Mouse (Mus musculus) heart, adult 11 months (tissue): Measurements from ENCODE around the gene Ralgapa2.
A peak's percentile ranks its signal among the peaks of the same experiment; 100 is the strongest.

Source experiments
- DNase-seq: peaks from one replicate; pipeline ENCODE4 v3.0.0; 2022

Gene Ralgapa2

DNA sequence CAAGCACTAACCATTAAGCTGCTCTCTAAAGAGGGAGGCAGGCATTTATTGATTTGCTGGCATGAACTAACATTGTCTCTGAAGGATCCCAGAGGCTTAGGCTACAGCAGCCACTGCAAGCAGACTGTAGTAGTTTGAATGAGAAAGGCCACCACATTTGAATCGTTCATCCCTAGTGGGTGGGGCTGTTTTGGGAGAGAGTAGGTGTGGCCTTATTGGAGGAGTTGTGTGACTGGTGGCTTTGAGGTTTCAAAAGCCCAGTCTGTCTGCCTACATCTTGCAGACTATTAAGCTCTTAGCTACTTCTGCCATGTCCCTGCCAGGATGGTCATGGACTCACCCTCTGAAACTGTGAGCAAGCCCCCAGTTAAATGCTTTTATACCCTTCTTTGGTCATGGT is 15.1 kb downstream of the Ralgapa2 start:
- peak; percentile 71 for DNase-seq

DNA sequence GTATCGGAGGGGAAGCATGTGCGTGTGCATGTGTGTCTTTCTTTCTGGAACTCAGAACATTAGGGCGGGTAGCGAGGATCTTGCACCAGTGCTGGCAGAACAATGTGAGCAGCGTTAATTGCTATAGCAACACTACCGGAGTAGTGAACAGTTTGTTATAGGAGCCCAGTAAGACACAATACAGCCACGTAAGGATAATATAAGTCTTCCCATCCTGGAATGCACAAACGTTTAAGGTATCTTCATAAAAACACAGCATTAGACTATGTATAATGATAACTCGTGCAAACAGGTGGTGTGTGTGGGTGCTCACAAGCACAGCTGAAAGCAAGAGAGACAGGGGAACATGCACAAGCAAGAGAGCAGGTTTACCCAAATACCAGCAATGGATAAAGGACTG is 16.4 kb downstream of the Ralgapa2 start:
- no peak for DNase-seq

DNA sequence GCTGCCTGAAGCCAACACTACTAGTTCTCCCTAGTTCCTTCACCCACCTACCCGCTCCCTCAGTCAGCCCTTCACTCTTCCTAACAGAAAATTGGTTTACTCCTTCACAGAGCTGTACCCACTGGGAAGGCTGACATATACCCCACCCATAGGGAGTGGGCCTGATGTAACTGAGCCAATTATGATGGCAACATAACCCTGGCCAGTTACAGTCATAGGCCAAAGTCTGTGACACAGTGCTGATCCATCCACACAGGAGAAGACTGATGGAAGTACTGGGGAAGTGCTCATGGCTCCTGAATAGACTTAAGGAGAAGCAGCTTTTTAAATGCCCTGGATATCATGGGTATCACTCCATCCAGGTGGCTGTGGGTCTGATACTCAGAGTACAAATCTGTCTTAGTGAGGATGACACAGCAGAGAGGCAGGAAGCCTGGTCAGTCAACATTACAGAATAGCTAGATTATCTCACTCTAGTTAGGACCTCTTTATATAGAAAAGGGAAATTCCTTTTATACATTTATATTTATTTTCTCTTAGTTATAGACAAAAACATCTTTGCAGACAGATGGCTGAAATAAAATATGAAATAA is 18.7 kb downstream of the Ralgapa2 start:
- peak; percentile 74 for DNase-seq

DNA sequence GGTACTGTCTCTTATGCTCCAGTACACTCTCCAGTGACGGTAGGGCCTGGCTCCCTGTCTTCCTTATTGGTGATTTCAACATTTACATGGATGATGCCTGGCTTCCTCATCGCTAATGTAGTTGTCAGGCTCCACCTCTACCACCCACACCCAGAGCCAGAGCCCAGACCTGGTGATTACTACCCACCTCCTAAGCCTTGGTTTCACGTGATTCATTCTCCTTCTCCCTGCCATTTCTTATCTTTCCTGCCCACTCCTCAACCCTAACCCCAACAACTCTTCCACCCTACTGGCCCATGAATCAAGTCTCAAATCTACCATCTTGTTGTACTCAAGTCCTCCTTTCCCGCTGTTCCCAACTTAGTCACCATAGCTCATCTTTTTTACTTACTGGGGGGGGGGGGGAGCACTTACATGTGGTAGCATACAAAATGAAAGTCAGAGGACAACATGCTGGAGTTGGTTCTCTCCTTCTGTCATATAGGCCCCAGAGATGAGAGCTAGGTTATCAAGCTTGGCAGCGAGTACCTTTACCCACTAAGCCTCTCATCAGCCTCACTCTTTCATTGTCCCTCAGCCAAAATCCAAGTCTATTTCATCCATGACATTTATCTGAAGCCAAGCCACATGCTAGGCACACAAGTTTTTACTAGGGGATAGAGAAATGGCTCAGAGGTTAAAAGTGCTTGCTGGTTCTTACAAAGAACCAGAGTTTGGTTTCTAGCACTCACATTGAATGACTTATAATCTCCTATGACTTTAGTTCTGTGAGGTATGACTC is 20.1 kb downstream of the Ralgapa2 start:
- peak; percentile 74 for DNase-seq

DNA sequence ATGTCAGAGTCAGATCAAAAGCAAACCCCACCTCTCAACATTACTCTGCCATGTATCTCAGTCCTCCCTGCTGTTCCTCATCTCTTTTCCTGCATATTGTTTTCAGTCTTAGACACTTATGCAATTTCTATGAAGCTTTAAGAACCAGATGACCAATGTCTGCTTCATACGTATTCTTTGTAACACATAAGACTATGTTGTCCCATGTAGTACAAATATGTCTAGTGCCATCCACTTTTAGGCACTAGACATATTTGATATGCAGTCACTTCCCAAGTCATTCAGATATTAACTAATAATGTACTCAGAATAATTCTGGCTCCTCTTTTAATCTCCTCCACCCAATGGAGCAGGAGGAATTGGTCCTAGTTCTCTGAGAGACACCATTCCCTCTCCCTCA is 21.2 kb downstream of the Ralgapa2 start:
- DNase-seq: no peak

DNA sequence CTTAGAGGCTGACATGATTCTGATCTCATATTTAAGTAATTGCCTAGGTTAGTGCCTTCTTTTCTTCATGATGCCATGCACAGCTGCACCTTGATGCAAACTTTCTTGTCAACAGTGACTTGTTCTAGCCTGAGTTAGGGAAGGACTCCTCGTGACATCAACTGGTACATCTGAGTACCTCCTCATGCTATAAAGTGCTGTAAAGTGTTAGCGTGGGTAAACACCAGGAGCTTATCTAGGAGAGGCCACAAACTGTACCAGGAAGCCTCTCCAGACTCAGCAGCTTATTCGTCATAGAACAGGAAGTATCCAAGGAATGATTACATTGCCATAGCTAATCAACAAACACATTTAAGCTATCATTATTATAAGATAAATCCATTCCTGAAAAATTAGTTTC is 23.9 kb downstream of the Ralgapa2 start:
- DNase-seq: peak; percentile 64

DNA sequence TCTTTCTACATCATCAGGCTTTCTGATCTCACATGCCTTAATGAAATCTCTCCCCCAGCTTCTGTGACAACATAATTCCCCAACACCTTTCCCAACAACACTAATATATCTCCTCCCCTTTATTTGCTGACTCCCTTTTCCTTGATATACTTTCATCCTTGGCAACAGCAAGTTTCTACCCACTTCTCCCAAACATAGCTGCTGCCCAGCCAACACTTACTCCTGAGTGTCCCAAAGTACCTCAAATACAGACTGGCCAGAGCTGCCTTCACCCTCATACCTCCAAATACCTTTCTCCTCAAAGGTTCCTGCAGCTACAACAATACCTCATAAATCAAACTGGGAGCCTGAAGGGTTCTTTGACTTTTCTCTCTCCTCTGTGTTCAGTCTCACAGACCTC is 29.3 kb downstream of the Ralgapa2 start:
- DNase-seq: peak; percentile 69

DNA sequence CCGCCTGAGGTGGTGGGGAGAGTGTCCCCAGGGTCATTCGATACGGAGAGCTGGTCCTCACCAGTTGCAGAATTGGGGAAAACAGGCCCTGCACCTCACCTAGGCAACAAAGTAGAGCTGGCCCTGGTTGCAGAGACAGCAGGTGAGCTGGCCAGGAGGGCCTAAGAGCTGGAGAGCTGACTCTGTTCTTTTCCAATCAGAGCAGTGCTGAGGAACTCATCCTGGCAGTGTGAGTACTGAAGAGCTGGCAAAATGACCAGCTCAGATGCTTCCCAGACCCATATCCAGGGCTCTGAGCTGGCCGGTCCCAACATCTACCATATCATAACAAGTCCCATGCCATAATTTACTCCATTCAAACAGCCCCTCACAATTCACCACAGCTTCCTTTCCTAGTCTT is 34.7 kb downstream of the Ralgapa2 start:
- peak; percentile 78 for DNase-seq

DNA sequence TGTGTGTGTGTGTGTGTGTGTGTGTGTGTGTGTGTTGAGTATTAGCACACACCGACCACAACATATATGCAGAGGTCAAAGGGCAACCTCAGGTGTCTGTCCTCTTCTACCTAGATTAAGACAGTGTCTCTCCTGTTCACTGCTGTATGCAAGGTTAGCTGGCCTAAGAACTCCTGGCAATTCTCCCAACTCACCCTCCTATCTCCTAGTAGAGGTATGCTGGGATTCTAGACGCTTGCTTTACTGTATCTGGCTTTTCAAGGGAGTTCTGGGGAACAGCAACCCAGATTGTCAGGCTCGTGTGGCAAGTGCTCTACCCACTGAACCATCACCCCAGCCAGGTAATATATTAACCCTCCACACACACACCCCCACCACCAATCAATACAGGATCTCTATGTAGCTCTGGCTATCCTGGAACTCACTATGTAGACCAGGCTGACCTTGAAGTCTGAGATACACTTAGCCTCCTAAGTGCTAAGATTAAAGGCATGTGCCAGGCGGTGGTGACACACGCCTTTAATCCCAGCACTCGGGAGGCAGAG is 35.6 kb downstream of the Ralgapa2 start:
- DNase-seq: peak; percentile 76

DNA sequence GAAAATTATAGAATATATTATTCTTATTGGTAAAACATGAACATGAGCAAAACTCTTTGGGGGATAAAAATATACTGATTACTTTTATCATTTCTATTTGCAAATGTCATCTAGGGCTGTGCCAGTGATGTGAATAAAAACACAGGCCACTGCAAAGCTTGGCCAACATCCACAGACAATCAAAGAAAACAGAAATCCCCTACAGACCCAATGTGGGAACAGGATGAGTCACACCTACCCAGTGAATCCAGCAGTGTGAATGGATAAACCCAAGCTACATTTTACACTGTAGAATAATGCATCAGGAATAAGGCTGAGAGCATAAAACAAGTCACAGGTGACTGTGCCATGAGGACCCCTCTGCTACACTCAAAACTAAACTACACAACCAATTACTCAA is 36.1 kb downstream of the Ralgapa2 start:
- peak; percentile 44 for DNase-seq

DNA sequence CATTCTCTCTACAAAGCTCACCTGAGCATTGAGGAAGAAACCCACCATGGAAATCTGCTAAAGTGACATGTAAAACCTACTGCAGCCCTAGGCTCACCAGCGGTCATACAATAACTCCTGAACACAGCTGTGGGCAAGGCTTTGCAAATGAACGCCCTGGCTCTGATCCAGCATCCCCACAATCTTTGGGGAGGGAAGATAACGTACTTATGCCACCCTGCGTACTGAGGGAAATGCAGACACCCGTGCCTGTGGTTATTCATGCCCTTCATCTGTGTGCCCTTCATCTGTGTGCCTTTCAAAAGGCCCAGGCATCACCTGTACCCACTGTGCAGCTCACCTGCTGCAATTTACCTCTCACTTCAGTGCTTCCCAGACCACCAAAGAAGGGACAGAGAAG is 41.2 kb downstream of the Ralgapa2 start:
- DNase-seq: peak; percentile 88

DNA sequence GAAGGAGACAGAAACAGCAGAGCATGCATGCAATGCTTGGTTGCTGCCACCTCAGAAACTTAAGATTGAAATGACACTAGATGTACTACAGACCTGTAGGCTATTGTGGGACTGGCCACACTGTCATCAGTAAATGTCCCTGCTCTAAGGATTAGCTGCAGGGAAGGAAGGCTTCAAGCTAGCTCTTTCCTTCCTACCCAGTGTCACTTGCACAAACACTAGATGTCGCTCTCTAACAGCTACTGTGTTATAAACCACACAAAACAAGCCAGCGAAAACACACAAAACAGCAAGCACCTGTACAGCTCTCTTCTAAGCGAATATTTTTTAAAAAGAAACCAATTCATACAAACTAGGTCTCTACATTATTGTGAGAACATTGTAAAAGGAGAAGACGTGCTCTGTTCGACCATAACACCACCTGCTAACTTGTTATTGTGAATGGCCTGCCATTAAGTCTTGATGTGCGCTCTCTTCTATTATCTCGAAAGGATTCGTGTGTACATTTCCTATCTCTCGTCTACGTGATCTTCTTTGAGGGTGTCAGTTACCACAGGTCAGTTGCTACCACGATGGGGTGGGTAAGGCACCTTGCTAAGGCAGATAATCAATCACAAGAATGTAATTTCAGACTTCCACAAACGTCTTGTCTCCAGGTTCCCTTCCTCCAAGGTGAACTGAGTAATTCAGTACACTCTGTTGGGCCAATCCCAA is 42.3 kb downstream of the Ralgapa2 start:
- DNase-seq: peak; percentile 55

DNA sequence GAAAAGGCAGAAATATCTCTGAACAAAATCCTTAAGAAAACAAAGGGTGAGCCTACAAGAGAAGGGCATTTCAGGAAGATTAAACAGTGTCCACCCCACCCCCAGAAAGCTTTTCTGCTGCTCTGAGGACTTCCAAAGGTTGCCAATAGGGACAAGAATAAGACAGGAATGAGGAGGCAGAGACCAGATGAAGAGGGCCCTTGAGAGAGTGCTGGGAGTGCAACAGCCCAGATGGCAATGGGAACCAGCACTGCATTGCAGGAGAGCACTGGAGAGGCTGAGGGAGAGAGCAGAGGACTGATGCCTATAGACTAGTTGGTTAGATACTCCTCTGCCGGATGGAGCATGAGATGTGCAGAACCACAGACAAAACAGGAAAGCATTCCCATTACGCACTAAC is 43.2 kb downstream of the Ralgapa2 start:
- peak; percentile 80 for DNase-seq

DNA sequence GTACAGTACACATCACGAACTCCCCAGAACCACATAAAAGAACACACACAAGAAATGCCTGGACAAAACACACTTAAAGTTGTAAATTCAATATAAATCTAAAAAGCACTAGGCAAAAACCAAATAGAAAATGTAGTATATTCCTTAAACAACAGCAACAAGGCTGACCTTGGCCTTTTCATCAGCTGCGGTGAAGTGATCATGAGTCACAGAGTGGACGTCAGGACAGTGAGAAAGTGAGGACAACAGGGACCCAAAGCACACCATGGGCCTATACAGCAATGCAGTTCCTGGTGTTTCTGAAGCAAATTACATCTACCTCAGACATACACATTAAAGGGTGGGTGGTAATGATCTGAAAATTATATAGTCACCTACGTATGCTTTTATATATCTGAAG is 44.1 kb downstream of the Ralgapa2 start:
- DNase-seq: peak; percentile 12

DNA sequence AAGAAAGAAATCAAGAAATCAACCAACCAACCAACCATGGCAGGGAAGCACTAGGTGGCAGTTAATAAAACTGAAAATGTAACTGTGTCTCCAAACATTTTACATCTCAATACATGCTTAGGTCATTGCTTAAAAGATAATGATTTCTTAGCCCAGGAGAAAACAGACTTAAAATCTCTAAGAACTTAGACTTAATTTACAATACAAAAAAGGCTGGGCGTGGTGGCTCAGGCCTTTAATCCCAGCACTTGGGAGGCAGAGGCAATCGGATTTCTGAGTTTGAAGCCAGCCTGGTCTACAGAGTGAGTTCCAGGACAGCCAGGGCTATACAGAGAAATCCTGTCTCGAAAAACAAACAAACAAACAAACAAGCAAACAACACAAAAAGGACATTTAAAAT is 45.3 kb downstream of the Ralgapa2 start:
- peak; percentile 31 for DNase-seq

DNA sequence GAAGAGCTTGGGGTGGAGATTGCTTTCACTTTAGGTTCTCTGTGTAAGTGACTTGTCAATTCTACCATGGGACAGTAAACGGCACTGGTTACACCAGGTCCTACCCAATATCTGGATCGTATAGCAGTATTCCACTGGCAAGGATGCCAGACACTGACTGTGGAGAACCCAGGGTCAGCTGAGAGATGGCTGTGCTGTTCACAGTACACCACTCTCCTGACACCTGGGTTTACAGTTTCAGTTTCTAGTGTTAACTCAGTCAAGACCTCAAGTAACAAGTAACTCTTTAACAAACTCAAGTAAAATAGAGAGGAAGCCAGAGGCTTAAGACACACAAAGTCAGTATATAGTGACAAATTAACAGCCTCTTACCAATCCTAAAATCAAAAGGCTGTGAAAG is 54.6 kb downstream of the Ralgapa2 start:
- DNase-seq: peak; percentile 12

DNA sequence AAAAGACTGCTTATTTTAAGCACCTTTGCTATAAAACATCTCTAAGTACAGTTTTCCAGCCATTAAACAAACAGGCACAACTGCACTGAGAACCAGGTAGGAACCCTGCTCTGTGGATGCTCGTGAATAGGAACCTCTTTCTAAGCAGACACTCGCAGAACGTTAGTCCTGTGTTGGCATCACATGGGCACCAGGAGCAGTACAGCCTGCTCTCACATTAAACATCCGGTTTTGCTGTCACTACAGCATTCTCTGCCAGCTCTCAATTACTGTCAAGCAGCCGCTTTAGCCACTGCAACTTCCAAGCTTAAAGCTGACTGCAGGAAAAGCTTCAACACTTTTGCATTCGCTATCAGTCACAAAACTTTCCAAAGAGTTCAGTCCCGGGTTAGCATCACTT is 55.5 kb downstream of the Ralgapa2 start:
- peak; percentile 69 for DNase-seq

DNA sequence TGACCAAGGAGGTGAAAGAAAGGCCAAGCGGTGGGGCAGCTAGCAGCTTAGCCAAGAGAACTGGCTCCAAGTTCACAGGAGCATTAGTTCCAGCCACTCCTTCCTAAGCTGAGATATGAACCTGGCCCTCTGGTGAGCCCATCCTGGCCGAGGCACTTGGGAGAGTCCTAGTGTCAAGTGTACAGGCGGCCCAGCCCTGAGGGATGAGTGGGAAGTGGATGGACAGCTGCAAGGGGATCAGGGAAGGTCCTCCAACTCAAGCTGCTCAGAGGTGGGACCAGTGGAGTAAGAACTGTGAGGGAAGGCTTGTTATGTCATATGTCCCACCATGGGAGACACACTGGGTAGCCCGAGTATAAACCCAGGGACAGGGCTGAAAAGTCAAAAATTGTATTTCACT is 56.1 kb downstream of the Ralgapa2 start:
- DNase-seq: peak; percentile 85

DNA sequence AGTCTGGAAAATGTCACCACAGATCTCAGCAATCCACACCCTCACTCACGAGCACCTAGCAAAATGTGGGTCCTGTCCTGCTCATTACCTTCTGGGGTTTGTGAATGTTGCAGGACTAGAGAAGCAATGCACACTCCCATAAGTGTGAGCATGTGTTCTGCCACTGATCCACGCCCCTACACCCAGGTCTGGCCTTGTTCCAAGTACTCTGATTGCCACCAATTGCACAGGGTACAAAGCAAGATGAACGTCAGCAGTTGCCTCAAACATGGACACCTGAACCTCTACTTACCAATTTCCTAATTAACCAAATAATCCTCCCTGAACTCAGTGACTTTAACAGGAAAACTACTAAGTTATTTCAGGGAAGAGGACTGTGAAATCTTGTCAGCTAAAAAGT is 68.1 kb downstream of the Ralgapa2 start:
- DNase-seq: no peak

DNA sequence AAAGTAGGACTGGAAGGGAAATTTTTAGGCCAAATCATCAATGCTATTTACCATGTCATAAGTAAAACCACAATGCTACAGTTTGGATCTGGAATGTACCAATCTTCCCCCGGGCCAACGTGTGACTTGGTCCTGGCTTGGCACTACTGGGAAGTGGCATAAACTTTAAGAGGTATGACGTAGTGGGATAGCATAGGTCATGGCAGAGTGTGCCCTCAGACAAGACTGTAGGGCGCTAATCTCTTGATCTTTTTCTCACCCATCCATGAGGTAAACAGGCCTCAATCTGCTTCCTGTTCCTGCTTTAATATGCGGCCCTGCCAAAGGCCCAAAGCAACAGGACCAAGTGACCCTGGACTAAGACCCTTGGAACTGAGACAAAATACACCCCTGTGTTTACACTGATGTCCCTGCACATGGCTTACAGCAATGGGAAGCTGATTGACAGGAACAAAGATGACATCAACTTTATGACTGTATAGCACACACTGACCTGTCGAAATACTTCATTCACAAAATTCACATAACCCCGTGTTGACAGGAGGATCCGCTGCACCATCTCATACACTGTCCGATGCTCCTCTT is 68.8 kb downstream of the Ralgapa2 start:
- DNase-seq: no peak

DNA sequence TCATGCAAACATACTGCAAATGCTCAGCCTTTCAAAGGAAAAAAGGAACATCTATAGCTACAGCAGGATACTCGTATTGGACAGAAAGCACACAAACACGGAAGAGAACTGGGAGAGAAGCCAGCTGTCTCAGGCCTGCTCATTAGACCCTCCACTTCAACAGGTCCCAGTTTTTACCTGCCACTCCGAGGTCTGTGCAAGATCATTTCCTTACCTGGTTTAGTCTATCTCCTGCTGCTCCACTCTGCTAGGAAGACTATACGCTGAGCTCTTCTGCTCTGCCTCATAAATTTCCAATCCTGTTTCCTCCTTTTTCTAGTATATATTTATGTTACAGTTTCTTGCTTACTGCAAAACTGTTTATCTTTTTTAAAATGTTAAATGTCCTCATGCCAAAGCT is 70.4 kb downstream of the Ralgapa2 start:
- DNase-seq: no peak

DNA sequence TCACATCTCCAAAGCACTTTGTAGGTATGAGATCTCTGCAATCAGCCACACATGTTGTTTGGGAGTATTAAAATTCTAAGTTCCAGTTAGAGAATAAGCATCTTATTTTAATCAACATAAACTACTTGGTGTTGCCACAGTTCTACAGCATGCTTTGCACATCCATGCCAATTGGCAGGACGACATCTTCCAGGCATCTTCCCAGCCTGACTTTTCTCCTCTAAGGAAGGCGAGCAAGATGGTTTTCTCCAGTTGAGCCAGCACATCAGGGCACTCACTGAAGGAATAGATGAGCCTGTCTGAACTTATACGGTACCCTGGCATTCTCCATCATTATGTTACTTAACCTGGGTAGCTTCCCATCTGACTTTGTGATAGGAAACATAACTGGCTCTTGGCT is 83.4 kb downstream of the Ralgapa2 start:
- DNase-seq: peak; percentile 80

DNA sequence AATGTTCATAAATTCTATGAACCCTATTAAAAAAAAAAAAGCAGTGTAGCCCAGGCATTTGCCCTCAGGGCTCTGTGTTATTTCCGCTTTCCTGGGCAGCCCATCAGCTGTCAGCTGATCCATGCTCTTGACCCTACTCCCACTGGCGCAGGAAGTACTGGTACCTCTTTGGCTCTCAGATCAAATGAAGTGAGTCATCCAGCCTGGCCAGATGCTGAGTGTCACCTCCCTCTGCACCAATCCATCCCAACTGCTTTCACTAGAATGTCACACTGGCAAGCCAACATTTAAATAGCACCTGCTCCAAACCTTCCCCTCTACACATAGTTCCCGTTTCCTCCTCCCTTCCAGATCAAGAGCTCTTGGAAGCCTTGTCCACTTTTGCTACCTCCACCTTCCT is 84.8 kb downstream of the Ralgapa2 start:
- DNase-seq: peak; percentile 93

DNA sequence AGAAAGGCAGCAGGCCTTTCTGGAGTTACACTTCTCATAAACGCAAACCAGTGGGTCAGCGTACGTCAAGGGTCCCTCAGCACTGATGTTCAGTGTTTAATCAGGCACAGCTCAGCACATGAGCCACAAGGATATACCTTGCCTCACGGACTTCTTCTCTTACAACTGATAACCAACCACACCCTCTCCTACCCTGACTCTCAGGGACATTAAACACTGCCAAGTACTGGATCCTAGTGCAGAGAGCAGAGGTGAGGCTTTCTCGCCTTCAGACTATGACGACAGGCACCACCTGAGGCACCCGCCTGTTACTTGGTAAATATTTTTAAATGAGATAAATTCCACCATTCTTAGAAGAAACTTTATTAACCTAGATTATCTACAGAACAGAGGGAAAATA is 85.8 kb downstream of the Ralgapa2 start:
- no peak for DNase-seq
